Mouse (Mus musculus) T-helper 17 cell (primary cell): Measurements from ENCODE around the gene Mettl24.

Experiments used
- in situ Hi-C, 2 experiments: fragments of 300-600 bp; cut with MboI, MseI; formaldehyde crosslinking; loops; 1 replicate in 1 of 2; 2 replicates in 1 of 2; pipeline ENCODE4 v1.15.1; 2025; ENCODE audit warnings: high pct_unique_total_duplicates in 2 of 2

Mettl24 gene

GRCm38 (mm10) chr10:40683092-40683867 is at the start of gene Mettl24:
Mettl24 (plus strand) TSS chr10:40683282.
- in situ Hi-C loops = no loop called here

GRCm38 (mm10) chr10:40637331-40637730 is 45.8 kb upstream of the Mettl24 start:
- in situ Hi-C loops = no loop called here

- in situ Hi-C loops = no loop called here
These were observed 44.8 kb upstream of the Mettl24 start for GRCm38 (mm10) chr10:40638276-40638675.

GRCm38 (mm10) chr10:40638823-40639819 is 44.0 kb upstream of the Mettl24 start:
- in situ Hi-C loops = no loop called here

- in situ Hi-C loops = no loop called here
These were observed 42.7 kb upstream of the Mettl24 start for GRCm38 (mm10) chr10:40640406-40640805.

- in situ Hi-C loops = no loop called here
These were observed 41.2 kb upstream of the Mettl24 start for GRCm38 (mm10) chr10:40641901-40642300.

GRCm38 (mm10) chr10:40643126-40643525 is 40.0 kb upstream of the Mettl24 start:
- in situ Hi-C loops = no loop called here

GRCm38 (mm10) chr10:40644456-40644855 is 38.6 kb upstream of the Mettl24 start:
- in situ Hi-C loops = no loop called here

- in situ Hi-C loops = no loop called here
These were observed 37.7 kb upstream of the Mettl24 start for GRCm38 (mm10) chr10:40645346-40645745.

GRCm38 (mm10) chr10:40648776-40649175 is 34.3 kb upstream of the Mettl24 start:
- in situ Hi-C loops = no loop called here

- in situ Hi-C loops = no loop called here
These were observed 33.4 kb upstream of the Mettl24 start for GRCm38 (mm10) chr10:40649634-40650033.

- in situ Hi-C loops = no loop called here
These were observed 31.4 kb upstream of the Mettl24 start for GRCm38 (mm10) chr10:40651676-40652075.

- in situ Hi-C loops = no loop called here
These were observed 17.8 kb upstream of the Mettl24 start for GRCm38 (mm10) chr10:40665270-40665669.

GRCm38 (mm10) chr10:40666943-40667342 is 16.1 kb upstream of the Mettl24 start:
- in situ Hi-C loops = no loop called here

GRCm38 (mm10) chr10:40668640-40669039 is 14.4 kb upstream of the Mettl24 start:
- in situ Hi-C loops = no loop called here

- in situ Hi-C loops = no loop called here
These were observed 10.3 kb upstream of the Mettl24 start for GRCm38 (mm10) chr10:40672587-40673296.

GRCm38 (mm10) chr10:40673297-40673665 is 9.8 kb upstream of the Mettl24 start:
- in situ Hi-C loops = no loop called here

- in situ Hi-C loops = no loop called here
These were observed 8.9 kb upstream of the Mettl24 start for GRCm38 (mm10) chr10:40674151-40674550.

- in situ Hi-C loops = no loop called here
These were observed 7.2 kb upstream of the Mettl24 start for GRCm38 (mm10) chr10:40675921-40676320.

- in situ Hi-C loops = no loop called here
These were observed 4.6 kb upstream of the Mettl24 start for GRCm38 (mm10) chr10:40678477-40678876.

- in situ Hi-C loops = no loop called here
These were observed 612 bp upstream of the Mettl24 start for GRCm38 (mm10) chr10:40682470-40682869.

GRCm38 (mm10) chr10:40683868-40684253 is 779 bp downstream of the Mettl24 start:
- in situ Hi-C loops = no loop called here
